Comparison of ENCODE assay signal across 26 mouse cellular contexts in the genomic region with DNA sequence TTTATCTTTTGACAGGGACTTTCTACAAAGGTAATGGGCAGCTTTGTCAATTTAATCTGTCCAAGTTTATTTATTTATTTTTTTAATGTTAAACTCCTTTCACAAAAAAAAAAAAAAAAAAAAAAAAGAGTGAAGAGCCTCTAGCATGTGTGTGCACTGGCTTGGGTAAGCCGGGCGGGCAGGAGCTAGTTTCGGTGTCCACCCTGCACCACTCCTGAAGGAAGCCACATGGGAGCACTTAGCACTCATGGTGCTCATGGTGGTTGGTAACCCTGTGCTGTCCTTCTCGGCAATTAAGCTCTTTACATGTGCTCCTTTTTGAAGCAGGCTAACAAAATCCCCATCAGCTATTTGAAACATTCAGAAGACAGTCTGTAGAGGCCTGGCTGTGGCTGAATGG. TPM values are rescaled to one million over a fixed set of nuclear protein-coding genes. Genes with fewer than 3 reads are reported as not detected.
DNase-seq lines count a peak whose midpoint lies in the region; ATAC-seq and TF ChIP-seq lines count a peak whose summit lies in the region.
"Had no signal": no experiment of that assay in that cellular context is flagged by ENCODE, and none has a peak within 500 bp of the region (broad histone marks: within the 10 kb centered on the region; RNA-seq: fewer than 3 reads in every experiment).

No protein-coding gene starts in this region.

- no peak overlapping the region for H3K27ac ChIP-seq in hindbrain, embryonic 15.5 days (replicated peaks)
- H3K27ac ChIP-seq in hindbrain, postnatal 0 days = no peak overlapping the region
- no peak overlapping the region for H3K27ac ChIP-seq in midbrain, embryonic 16.5 days (ENCODE audit: low read length)
- no peak overlapping the region for H3K27ac ChIP-seq in midbrain, embryonic 10.5 days (replicated peaks)
- H3K27ac ChIP-seq in macrophage = peak overlapping the region; percentile 10; the same call in 1 of the 2 replicates

- DNase-seq in cerebellum, adult 8-10 months = no peak
- DNase-seq in hindbrain, postnatal 0 days (ENCODE audit: low spot score) = no peak
- DNase-seq in midbrain, embryonic 10.5 days (ENCODE audit: low spot score) = no peak
- no peak for DNase-seq in urinary bladder, postnatal 14 days (ENCODE audit: low spot score)
- DNase-seq: adrenal gland, adult 2 months; adrenal gland, adult 8-10 months; adrenal gland, postnatal 10 days; adrenal gland, postnatal 14 days; adrenal gland, postnatal 25 days; adrenal gland, postnatal 36 days; B cell, adult 2 months; cerebellum, adult 11 months; cerebellum, adult 11-12 months; cerebellum, adult 18-20 months had no signal

- H3K4me1 ChIP-seq in hindbrain, embryonic 15.5 days (replicated peaks) = no peaks in the 10 kb centered on the region
- no peaks in the 10 kb centered on the region for H3K4me1 ChIP-seq in hindbrain, postnatal 0 days (ENCODE audit: insufficient read depth, low read length)
- no peaks in the 10 kb centered on the region for H3K4me1 ChIP-seq in midbrain, embryonic 16.5 days (ENCODE audit: control insufficient read depth, insufficient read depth, low read length)
- H3K4me1 ChIP-seq in midbrain, embryonic 10.5 days = no peaks in the 10 kb centered on the region

- no peak overlapping the region for H3K4me2 ChIP-seq in hindbrain, embryonic 15.5 days
- no peak overlapping the region for H3K4me2 ChIP-seq in hindbrain, postnatal 0 days (ENCODE audit: low read depth, low read length)
- no peak overlapping the region for H3K4me2 ChIP-seq in midbrain, embryonic 16.5 days (ENCODE audit: low read length)

- H3K36me3 ChIP-seq in hindbrain, embryonic 15.5 days = no peaks in the 10 kb centered on the region
- H3K36me3 ChIP-seq in hindbrain, postnatal 0 days (ENCODE audit: insufficient read depth, low read length) = no peaks in the 10 kb centered on the region; the same call in 1 of the 2 replicates
- no peaks in the 10 kb centered on the region for H3K36me3 ChIP-seq in midbrain, embryonic 16.5 days (ENCODE audit: control insufficient read depth, insufficient read depth, low read length)
- 0 out of 2 replicates have a peak, but pooled peaks cover 2% of the 10 kb centered on the region for H3K36me3 ChIP-seq in midbrain, embryonic 10.5 days
- no peaks in the 10 kb centered on the region for H3K36me3 ChIP-seq in macrophage (ENCODE audit: inconsistent target)

- no peak overlapping the region for H3K4me3 ChIP-seq in hindbrain, embryonic 15.5 days
- no peak overlapping the region for H3K4me3 ChIP-seq in hindbrain, postnatal 0 days (ENCODE audit: low read length)
- H3K4me3 ChIP-seq in midbrain, embryonic 16.5 days (ENCODE audit: low read depth, low read length) = no peak overlapping the region
- H3K4me3 ChIP-seq in midbrain, embryonic 10.5 days = no peak overlapping the region
- H3K4me3 ChIP-seq in macrophage (ENCODE audit: inconsistent target) = no peak overlapping the region

- H3K79me2 ChIP-seq in macrophage (ENCODE audit: inconsistent target) = no peaks in the 10 kb centered on the region

- H3K27me3 ChIP-seq in hindbrain, embryonic 15.5 days = no peaks in the 10 kb centered on the region
- H3K27me3 ChIP-seq in hindbrain, postnatal 0 days (ENCODE audit: insufficient read depth, low read length) = no peaks in the 10 kb centered on the region
- no peaks in the 10 kb centered on the region for H3K27me3 ChIP-seq in midbrain, embryonic 16.5 days (ENCODE audit: control insufficient read depth, insufficient read depth, low read depth, low read length)
- H3K27me3 ChIP-seq in midbrain, embryonic 10.5 days (ENCODE audit: low read depth, poor library complexity, severe bottlenecking) = no peaks in the 10 kb centered on the region
- H3K27me3 ChIP-seq: CH12.LX, Patski had no signal

- 0 out of 2 replicates have a peak, but pooled peaks have one; percentile 20 for ATAC-seq in cerebellum, adult (ENCODE audit: insufficient number of reproducible peaks, low FRiP score, low TSS enrichment)
- 0 out of 2 replicates have a peak, but pooled peaks have one; percentile 51 for ATAC-seq in hindbrain, embryonic 15.5 days (ENCODE audit: low FRiP score, low read depth)
- no peak for ATAC-seq in hindbrain, postnatal 0 days
- 0 out of 2 replicates have a peak, but pooled peaks have one; percentile 54 for ATAC-seq in midbrain, embryonic 16.5 days
- ATAC-seq: activated CD4-positive, CD25-positive, alpha-beta regulatory T cell, adult 4 months; CD4-positive, CD25-positive, alpha-beta regulatory T cell, adult 4 months; Patski had no signal

- no peaks in the 10 kb centered on the region for H3K9me3 ChIP-seq in hindbrain, embryonic 15.5 days
- no peaks in the 10 kb centered on the region for H3K9me3 ChIP-seq in hindbrain, postnatal 0 days (ENCODE audit: low read length)
- H3K9me3 ChIP-seq in midbrain, embryonic 16.5 days (replicated peaks; ENCODE audit: control insufficient read depth, low read length, poor library complexity, severe bottlenecking) = no peaks in the 10 kb centered on the region
- no peaks in the 10 kb centered on the region for H3K9me3 ChIP-seq in midbrain, embryonic 10.5 days (replicated peaks)
- H3K9me3 ChIP-seq: G1E had no signal

- no peak for TF ChIP-seq CTCF in hindbrain, postnatal 0 days (IDR thresholded peaks at IDR 0.05; ENCODE audit: low read depth)

- 90% methylated on average over 4 of the region's 4 CpGs for WGBS in hindbrain, embryonic 15.5 days
- WGBS in hindbrain, postnatal 0 days = 86% methylated on average over 4 of the region's 4 CpGs
- 71% methylated on average over 4 of the region's 4 CpGs for WGBS in midbrain, embryonic 16.5 days
- WGBS in midbrain, embryonic 10.5 days = 84% methylated on average over 4 of the region's 4 CpGs
- WGBS in macrophage (ENCODE audit: missing documents) = 92% methylated on average over 4 of the region's 4 CpGs

- no peak overlapping the region for H3K9ac ChIP-seq in hindbrain, embryonic 15.5 days
- H3K9ac ChIP-seq in hindbrain, postnatal 0 days (replicated peaks; ENCODE audit: low read length) = no peak overlapping the region
- H3K9ac ChIP-seq in midbrain, embryonic 16.5 days (ENCODE audit: low read depth, low read length) = no peak overlapping the region

RNA-seq across cellular contexts. Expression of a gene that starts 55.8 kb away (rescaled TPM):
- 28.8 and 32.3 TPM in 2 replicates for polyA plus RNA-seq in hindbrain, embryonic 15.5 days (2015; fragmentation: Nextera tagmentation; extraction: Ambion mirVana)
- 2.3 and 3.5 TPM in 2 replicates for total RNA-seq in hindbrain, postnatal 0 days (2014; rRNA removed)
- polyA plus RNA-seq in hindbrain, postnatal 0 days (2015; fragmentation: Nextera tagmentation; extraction: Ambion mirVana) = 17.6 and 20.5 TPM in 2 replicates
- 84.5 and 92.5 TPM in 2 replicates for polyA plus RNA-seq in midbrain, embryonic 16.5 days (2015; fragmentation: Nextera tagmentation; extraction: Ambion mirVana)
- 10.5 and 28.2 TPM in 2 replicates for polyA plus RNA-seq in midbrain, embryonic 10.5 days (2016; fragmentation: Nextera tagmentation; extraction: Ambion mirVana)
- under 1 TPM in 1 of 26 experiments, not detected in 25; 0.32 TPM for total RNA-seq in macrophage (2018; cell fraction: chromatin; rRNA removed)
- under 1 TPM in 3 of 26 experiments, not detected in 23; under 0.01 to 0.09 (median 0.03) TPM for total RNA-seq in macrophage (2018; cell fraction: cytosol; rRNA removed)
- under 1 TPM in 1 of 26 experiments, not detected in 25; 0.25 TPM for total RNA-seq in macrophage (2018; cell fraction: nucleus; rRNA removed)
- polyA plus RNA-seq in macrophage (2018) = 0.06 TPM in 1 of 3 replicates, not detected in the others

RNA-seq across cellular contexts. Expression of a gene that starts 56.3 kb away (rescaled TPM):
- 0.69 and 1.2 TPM in 2 replicates for polyA plus RNA-seq in hindbrain, embryonic 15.5 days (2015; fragmentation: Nextera tagmentation; extraction: Ambion mirVana)
- 1.5 TPM in 1 of 2 replicates, not detected in the other for total RNA-seq in hindbrain, postnatal 0 days (2014; rRNA removed)
- polyA plus RNA-seq in hindbrain, postnatal 0 days (2015; fragmentation: Nextera tagmentation; extraction: Ambion mirVana) = 0.76 and 1.0 TPM in 2 replicates
- 2.3 and 4.0 TPM in 2 replicates for polyA plus RNA-seq in midbrain, embryonic 16.5 days (2015; fragmentation: Nextera tagmentation; extraction: Ambion mirVana)
- 0.47 and 1.2 TPM in 2 replicates for polyA plus RNA-seq in midbrain, embryonic 10.5 days (2016; fragmentation: Nextera tagmentation; extraction: Ambion mirVana)
- total RNA-seq in macrophage (2018; cell fraction: chromatin; rRNA removed) = not detected
- total RNA-seq in macrophage (2018; cell fraction: cytosol; rRNA removed) = not detected
- not detected for total RNA-seq in macrophage (2018; cell fraction: nucleus; rRNA removed)
- not detected in 3 replicates for polyA plus RNA-seq in macrophage (2018)
- total RNA-seq: adrenal gland, adult 18-20 months; adrenal gland, adult 2 months; adrenal gland, adult 8-10 months; adrenal gland, postnatal 10 days; adrenal gland, postnatal 14 days; adrenal gland, postnatal 25 days; adrenal gland, postnatal 36 days; ES-E14 had no signal
- polyA plus RNA-seq: adrenal gland, adult 2 months; C2C12; Patski had no signal

Comparison
In these comparisons a context has a peak if more than half of its experiments do, and no peak if none do; other contexts are left out.
1. RNA of a gene that starts 55.8 kb away (polyA plus RNA-seq): 84.5 to 92.5 TPM in midbrain, embryonic 16.5 days, 28.8 to 32.3 TPM in hindbrain, embryonic 15.5 days, 17.6 to 20.5 TPM in hindbrain, postnatal 0 days and 10.5 to 28.2 TPM in midbrain, embryonic 10.5 days; 0.06 TPM in macrophage; every median in the first group is over 10 times any median in the second.